Mouse (Mus musculus): ENCODE results near the gene Zfp108. TPM values are rescaled to one million over a fixed set of nuclear protein-coding genes. Genes with fewer than 3 reads are reported as not detected.

Gene Zfp108
- total RNA-seq (2014; rRNA removed), result 7.5 and 9.1 TPM in 2 replicates
- polyA plus RNA-seq (2015; fragmentation: Nextera tagmentation; extraction: Ambion mirVana), result 3.0 and 3.7 TPM in 2 replicates

DNA sequence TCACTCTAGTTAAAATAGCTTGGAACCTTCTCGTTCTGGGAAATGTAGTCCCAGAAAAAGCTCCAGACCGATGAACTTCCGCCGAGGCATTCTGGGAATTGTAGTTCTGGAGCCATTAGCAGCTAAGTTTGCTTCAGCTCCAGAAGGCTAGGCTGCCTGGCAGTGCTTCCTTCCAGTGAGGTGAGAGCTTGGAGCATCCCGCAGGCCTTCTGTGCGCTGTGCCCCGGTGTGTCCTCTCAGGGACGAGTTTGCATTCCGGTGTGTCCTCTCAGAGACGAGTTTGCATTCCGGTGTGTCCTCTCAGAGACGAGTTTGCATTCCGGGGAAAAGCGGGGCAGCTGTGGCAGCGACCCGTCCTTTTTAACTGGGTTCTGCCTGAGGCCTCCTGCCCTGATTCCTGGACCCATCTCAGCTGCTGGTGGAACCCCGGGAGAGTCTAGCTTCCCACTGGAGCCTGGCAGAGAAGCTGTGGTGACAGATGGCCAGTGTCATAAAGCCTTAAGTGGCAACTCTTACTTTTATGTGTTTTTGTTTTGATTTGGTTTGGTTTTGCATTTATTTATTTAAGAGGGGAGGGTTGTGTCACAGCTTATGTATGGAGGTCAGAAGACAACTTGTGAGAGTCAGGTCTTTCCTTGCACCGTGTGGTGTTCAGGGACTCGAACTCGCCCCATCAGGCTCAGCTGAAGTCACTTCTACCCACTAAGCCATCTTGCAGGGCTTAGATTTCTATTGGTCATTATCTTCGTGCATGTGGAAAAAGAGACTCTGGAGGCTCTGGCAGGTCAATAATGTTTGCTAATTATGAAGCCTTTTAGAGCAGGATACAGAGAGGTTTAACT is at the start of gene Zfp108:
TSS of gene Zfp108 (plus strand) at position 162 of the 842 bp plus-strand sequence.
- Histone ChIP-seq H3K4me3 (ENCODE audit: low read length) (peak within 1 kb of the TSS; percentile 57), H3K27me3 (ENCODE audit: insufficient read depth, low read length) (no peaks in the 10 kb centered on the region), H3K4me2 (ENCODE audit: low read depth, low read length) (peak within 1 kb of the TSS; percentile 69), H3K9ac (replicated peaks; ENCODE audit: low read length) (peak within 1 kb of the TSS; percentile 59), H3K27ac (peak within 1 kb of the TSS; percentile 11; the same call in 1 of the 2 replicates), H3K9me3 (ENCODE audit: low read length) (no peaks in the 10 kb centered on the region), H3K36me3 (ENCODE audit: insufficient read depth, low read length) (peaks cover 4% of the 10 kb centered on the region; the same call in 1 of the 2 replicates), H3K4me1 (ENCODE audit: insufficient read depth, low read length) (peaks cover 10% of the 10 kb centered on the region; the same call in 1 of the 2 replicates)
- DNase-seq (ENCODE audit: low spot score), result peak; percentile 94
- ATAC-seq, result peak; percentile 91
- TF ChIP-seq CTCF (IDR thresholded peaks at IDR 0.05; ENCODE audit: low read depth), result no peak
- 18% methylated on average over 21 of the region's 21 CpGs for WGBS

GRCm38 (mm10) chr7:24207488-24208261 is 46.9 kb upstream of the Zfp108 start:
- ATAC-seq (peak; percentile 93), DNase-seq (ENCODE audit: low spot score) (peak; percentile 93)
- Histone ChIP-seq H3K4me3 (ENCODE audit: low read length) (peak overlapping the region; percentile 63), H3K36me3 (ENCODE audit: insufficient read depth, low read length) (no peaks in the 10 kb centered on the region), H3K27me3 (ENCODE audit: insufficient read depth, low read length) (no peaks in the 10 kb centered on the region), H3K27ac (peak overlapping the region; percentile 74), H3K9ac (replicated peaks; ENCODE audit: low read length) (peak overlapping the region; percentile 77), H3K4me1 (ENCODE audit: insufficient read depth, low read length) (0 out of 2 replicates have a peak, but pooled peaks cover 4% of the 10 kb centered on the region), H3K4me2 (ENCODE audit: low read depth, low read length) (peak overlapping the region; percentile 72), H3K9me3 (ENCODE audit: low read length) (no peaks in the 10 kb centered on the region)
- 16% methylated on average over 24 of the region's 24 CpGs for WGBS
- peak; percentile 44 for TF ChIP-seq CTCF (IDR thresholded peaks at IDR 0.05; ENCODE audit: low read depth)

DNA sequence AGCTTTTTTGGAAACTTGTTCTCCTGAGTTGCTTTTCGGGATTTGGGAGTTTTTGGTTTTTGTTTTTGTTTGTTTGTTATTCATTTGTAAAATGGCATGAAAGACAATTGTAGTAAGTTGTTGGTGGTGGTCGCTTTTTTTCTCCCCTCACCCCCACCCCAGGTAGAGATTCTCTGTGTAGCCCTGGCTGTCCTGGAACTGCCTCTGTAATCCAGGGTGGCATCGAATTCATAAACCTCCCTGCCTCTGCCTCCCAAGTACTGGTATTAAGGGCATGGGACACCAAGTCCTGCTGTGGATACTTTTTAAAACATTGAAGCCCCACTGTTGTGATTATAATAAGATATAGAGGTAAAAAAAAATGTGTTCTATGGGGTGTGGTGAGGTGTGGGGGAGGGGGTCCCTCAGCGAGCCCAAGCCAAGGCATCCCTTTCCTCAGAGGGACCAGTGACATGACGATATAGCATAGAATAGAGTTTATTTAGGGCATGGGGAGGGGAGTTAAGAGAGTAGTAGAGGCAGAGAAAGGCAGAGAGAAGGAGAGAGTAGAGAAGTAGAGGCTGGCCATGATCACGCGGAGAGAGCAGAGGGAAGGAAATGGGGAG is 46.2 kb upstream of the Zfp108 start:
- peak; percentile 60; the same call in 1 of the 2 replicates for ATAC-seq

GRCm38 (mm10) chr7:24210296-24210695 is 44.3 kb upstream of the Zfp108 start:
- Histone ChIP-seq H3K36me3 (ENCODE audit: insufficient read depth, low read length) (no peaks in the 10 kb centered on the region), H3K4me1 (ENCODE audit: insufficient read depth, low read length) (0 out of 2 replicates have a peak, but pooled peaks cover 4% of the 10 kb centered on the region), H3K4me2 (ENCODE audit: low read depth, low read length) (no peak overlapping the region), H3K9me3 (ENCODE audit: low read length) (no peaks in the 10 kb centered on the region), H3K4me3 (ENCODE audit: low read length) (no peak overlapping the region), H3K27ac (no peak overlapping the region), H3K27me3 (ENCODE audit: insufficient read depth, low read length) (no peaks in the 10 kb centered on the region), H3K9ac (replicated peaks; ENCODE audit: low read length) (no peak overlapping the region)
- whole genome bisulfite sequencing, result 77% methylated on average over 2 of the region's 2 CpGs
- ATAC-seq (no peak), DNase-seq (ENCODE audit: low spot score) (no peak)
- TF ChIP-seq CTCF (IDR thresholded peaks at IDR 0.05; ENCODE audit: low read depth), result no peak

More for the DNA sequence above, 46.2 kb upstream of the Zfp108 start:
- DNase-seq (ENCODE audit: low spot score), result no peak
- Histone ChIP-seq H3K36me3 (ENCODE audit: insufficient read depth, low read length) (no peaks in the 10 kb centered on the region), H3K27ac (no peak overlapping the region), H3K4me1 (ENCODE audit: insufficient read depth, low read length) (0 out of 2 replicates have a peak, but pooled peaks cover 4% of the 10 kb centered on the region), H3K27me3 (ENCODE audit: insufficient read depth, low read length) (no peaks in the 10 kb centered on the region), H3K4me3 (ENCODE audit: low read length) (peak overlapping the region; percentile 63), H3K9me3 (ENCODE audit: low read length) (no peaks in the 10 kb centered on the region), H3K4me2 (ENCODE audit: low read depth, low read length) (peak overlapping the region; percentile 72), H3K9ac (replicated peaks; ENCODE audit: low read length) (peak overlapping the region; percentile 77; the same call in 1 of the 2 replicates)
- WGBS, result 56% methylated on average over 7 of the region's 7 CpGs
- TF ChIP-seq CTCF (IDR thresholded peaks at IDR 0.05; ENCODE audit: low read depth), result no peak

GRCm38 (mm10) chr7:24211343-24211742 is 43.3 kb upstream of the Zfp108 start, which contains the start of gene Zfp111:
Gene Zfp111, minus strand, starts transcription at chr7:24211443.
- no peak for ATAC-seq
- WGBS, result 86% methylated on average over 5 of the region's 5 CpGs
- Histone ChIP-seq H3K4me1 (ENCODE audit: insufficient read depth, low read length) (0 out of 2 replicates have a peak, but pooled peaks cover 4% of the 10 kb centered on the region), H3K27ac (no peak within 1 kb of the TSS), H3K36me3 (ENCODE audit: insufficient read depth, low read length) (no peaks in the 10 kb centered on the region), H3K27me3 (ENCODE audit: insufficient read depth, low read length) (no peaks in the 10 kb centered on the region), H3K4me2 (ENCODE audit: low read depth, low read length) (no peak within 1 kb of the TSS), H3K4me3 (ENCODE audit: low read length) (no peak within 1 kb of the TSS), H3K9me3 (ENCODE audit: low read length) (0 out of 2 replicates have a peak, but pooled peaks cover under 1% of the 10 kb centered on the region), H3K9ac (replicated peaks; ENCODE audit: low read length) (no peak within 1 kb of the TSS)
- no peak for TF ChIP-seq CTCF (IDR thresholded peaks at IDR 0.05; ENCODE audit: low read depth)
- DNase-seq (ENCODE audit: low spot score), result no peak
